Mouse (Mus musculus) lung, adult 2 months (tissue): ENCODE results near the gene Ptch1. TPM values are rescaled to one million over a fixed set of nuclear protein-coding genes. Genes with fewer than 3 reads are reported as not detected.

Experiments
- DNase-seq: peaks from one replicate; pipeline ENCODE4 v3.0.0; 2022
- H3K4me1 ChIP-seq: fragments of 200-500 bp; 2 replicates; pipeline ENCODE4 v1.6.1; 2011; ENCODE audit warnings: low read length; ENCODE audit not compliant: control insufficient read depth, insufficient read depth
- H3K4me3 ChIP-seq: fragments of 200-500 bp; replicated peaks from 2 replicates; pipeline ENCODE3; 2011; ENCODE audit warnings: low read depth, mild to moderate bottlenecking, control low read depth, low read length; ENCODE audit errors: extremely low read depth
- CTCF ChIP-seq: fragments of 200-500 bp; IDR thresholded peaks from 2 replicates; pipeline ENCODE4 v1.5.1; 2011; ENCODE audit warnings: mild to moderate bottlenecking, low read length, control low read depth; ENCODE audit not compliant: insufficient read depth
- POLR2A ChIP-seq: fragments of 200-500 bp; IDR thresholded peaks from 2 replicates; pipeline ENCODE4 v1.6.1; 2011; ENCODE audit warnings: low read depth, mild to moderate bottlenecking, control low read depth, low read length, borderline replicate concordance; ENCODE audit errors: extremely low read depth
- WGBS: fragments of 180-500 bp; shearing (Covaris S2); methylation state at CpG from one replicate; pipeline ENCODE4 v1.1.7; 2018; 5-methylcytosine and 5-hydroxymethylcytosine counted together
- polyA plus RNA-seq: library from polyadenylated mRNA; depleted of rRNA; stranded (reverse); fragments of >200 nt; gene quantifications from 2 replicates; pipeline ENCODE4 v1.2.3, GENCODE M21; 2012

Gene Ptch1
- polyA plus RNA-seq, 1 experiment: 41.4 TPM

DNA sequence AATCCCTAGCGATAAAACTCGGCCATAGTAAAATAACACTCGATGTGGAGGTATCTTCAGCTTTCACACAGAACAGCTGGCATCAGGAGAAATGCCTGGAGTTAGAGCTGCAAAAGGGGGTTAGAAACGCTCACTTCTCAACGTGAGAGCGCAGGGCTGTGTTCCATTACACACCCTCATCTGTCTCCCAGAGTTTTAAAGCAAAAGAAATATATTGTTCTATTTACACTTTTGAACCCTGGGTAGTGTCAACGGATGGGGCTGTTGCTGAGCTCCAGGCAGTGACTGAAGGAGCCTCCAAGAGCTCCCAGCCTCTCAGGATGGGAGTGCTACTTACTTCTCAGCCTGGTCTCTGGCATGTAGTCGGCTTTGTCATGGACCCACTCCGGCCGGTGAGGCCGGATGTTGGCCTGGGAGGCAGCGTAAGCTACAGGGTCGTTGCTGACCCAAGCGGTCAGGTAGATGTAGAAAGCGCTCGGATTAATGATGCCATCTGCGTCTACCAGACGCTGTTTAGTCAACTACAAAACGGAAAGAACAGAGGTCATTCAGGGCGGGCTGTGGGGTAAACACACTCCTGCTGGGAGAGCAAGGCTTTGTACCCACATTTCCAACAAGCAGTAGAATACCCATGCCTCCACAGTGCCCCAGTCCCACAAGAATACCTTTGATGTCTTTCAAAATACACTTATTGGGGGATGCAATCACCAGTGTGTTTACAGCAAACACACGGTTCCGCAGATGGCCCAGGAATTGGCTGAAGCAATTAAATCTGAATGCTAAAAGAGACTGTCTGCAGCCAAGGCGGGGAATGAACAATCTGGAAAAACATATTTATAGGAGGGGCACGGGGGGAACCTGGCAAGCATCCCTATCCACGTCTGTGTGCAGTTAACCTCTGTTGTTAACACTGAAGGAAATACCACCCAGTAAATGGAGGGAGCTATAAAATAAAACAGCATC, 48.5 kb downstream of the Ptch1 start:
- H3K4me1 ChIP-seq: peaks cover 8% of the 10 kb centered on the region
- DNase-seq: no peak
- 56% methylated on average over 25 of the region's 25 CpGs for WGBS
- H3K4me3 ChIP-seq: no peak overlapping the region
- no peak for TF ChIP-seq CTCF
- no peak for TF ChIP-seq POLR2A

DNA sequence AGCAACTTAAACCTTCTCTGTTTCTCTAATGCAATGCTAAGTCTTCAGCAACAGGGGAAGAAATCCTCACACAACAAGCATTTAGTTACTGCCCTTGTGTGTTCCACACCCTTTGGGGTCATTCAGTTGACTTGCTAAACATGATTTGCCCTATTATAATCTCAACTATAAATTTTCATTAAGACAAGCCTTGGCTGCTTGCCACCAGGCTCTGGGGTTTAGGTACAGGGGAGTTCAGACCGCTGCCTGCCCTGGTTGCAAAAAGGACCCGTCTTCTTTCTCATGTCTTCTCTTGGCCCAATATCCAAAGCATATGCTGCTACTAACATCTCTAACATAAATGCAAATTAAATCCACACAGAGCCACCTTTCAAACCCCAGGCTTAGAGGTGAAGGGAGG, 49.3 kb downstream of the Ptch1 start:
- Histone ChIP-seq H3K4me1 (peaks cover 8% of the 10 kb centered on the region), H3K4me3 (no peak overlapping the region)
- DNase-seq: no peak
- WGBS: 77% methylated on average over 2 of the region's 2 CpGs
- TF ChIP-seq CTCF (no peak), POLR2A (no peak)

DNA sequence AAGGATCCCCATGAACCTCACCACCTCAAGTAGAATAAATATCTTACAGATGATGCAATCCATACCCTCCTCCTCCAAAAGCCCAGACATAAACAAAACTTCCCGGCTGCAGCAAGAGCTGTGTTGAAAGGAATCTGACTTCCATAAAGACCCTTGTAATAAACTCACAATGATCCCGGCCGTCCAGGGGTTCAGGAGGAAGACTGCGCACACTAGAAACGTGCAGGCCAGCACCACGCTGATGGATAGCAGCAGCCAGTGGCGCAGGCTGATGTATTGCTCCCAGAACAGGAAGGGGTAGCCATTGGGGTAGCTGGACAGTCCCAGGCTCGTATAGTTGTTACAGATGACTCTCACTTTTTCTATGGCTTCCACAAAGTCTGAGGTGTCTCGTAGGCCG, 50.6 kb downstream of the Ptch1 start:
- DNase-seq: no peak
- peaks cover 2% of the 10 kb centered on the region; the same call in 1 of the 2 replicates for H3K4me1 ChIP-seq
- H3K4me3 ChIP-seq: no peak overlapping the region
- 43% methylated on average over 10 of the region's 10 CpGs for WGBS
- TF ChIP-seq CTCF: no peak
- no peak for TF ChIP-seq POLR2A

DNA sequence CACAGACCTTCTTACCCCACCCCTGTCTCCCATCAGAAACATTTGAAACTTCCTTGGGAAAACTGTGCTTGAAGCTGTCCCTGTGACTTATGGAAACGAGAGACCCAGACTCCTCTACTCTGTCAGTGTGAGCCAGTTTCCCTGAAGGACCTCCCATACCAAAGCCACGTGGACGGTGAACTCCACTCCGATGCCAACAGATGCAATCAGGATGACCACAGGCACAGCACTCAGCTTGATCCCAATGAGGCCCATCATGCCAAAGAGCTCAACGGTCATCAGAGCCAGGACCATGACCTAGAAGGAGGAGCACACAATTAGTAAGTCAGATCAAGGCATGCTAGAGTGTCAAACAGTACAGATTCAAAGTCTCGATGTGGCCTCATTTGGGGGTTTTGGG, 53.3 kb downstream of the Ptch1 start:
- TF ChIP-seq CTCF (no peak), POLR2A (no peak)

DNA sequence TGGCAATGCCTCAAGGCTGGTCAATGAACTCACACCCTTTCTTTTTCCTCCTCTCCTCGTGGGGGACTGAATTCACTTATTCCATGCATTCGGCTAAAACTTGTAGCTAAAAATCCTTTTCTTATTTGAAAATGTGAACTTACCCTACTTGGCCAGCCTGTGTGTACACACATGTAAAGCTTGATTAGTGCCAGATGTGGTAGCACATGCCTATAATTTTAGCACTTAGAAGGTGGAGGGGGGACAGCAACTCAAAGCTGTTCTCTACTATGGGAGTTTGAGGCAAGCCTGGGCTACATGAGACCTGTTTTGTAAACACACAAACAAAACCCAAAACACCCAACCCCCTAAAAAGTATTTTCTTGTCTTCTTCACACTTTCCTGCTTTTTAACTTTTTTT, 56.9 kb downstream of the Ptch1 start:
- no peaks in the 10 kb centered on the region; the same call in 1 of the 2 replicates for H3K4me1 ChIP-seq
- no peak for DNase-seq
- no peak for TF ChIP-seq POLR2A
- no peak for TF ChIP-seq CTCF
- WGBS: 66% methylated on average over 2 of the region's 2 CpGs
- no peak overlapping the region for H3K4me3 ChIP-seq

More for the DNA sequence above, 53.3 kb downstream of the Ptch1 start:
- WGBS: 77% methylated on average over 6 of the region's 6 CpGs
- Histone ChIP-seq H3K4me1 (no peaks in the 10 kb centered on the region), H3K4me3 (no peak overlapping the region)
- no peak for DNase-seq

DNA sequence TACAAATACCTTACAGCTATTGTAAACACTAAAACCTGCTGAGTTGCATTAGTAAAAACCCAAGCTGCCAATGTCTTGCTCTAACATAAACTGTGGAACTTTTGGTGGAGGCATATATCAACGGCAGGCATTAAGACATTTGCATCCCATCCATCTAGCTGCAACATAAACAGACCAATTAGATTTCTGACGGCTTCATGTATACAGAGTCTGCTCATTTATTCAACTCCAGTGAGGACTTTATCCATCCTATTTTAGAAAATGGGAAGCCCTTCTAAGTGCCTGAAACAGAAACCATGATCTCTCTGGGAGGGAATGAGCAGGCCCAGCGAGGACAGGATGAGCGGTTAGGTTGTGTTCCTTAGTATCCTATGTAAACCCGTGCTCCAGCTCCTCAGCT, 57.9 kb downstream of the Ptch1 start:
- DNase-seq: no peak
- WGBS: 56% methylated on average over 5 of the region's 5 CpGs
- no peaks in the 10 kb centered on the region; the same call in 1 of the 2 replicates for H3K4me1 ChIP-seq
- TF ChIP-seq CTCF: no peak
- TF ChIP-seq POLR2A: no peak
- H3K4me3 ChIP-seq: no peak overlapping the region

DNA sequence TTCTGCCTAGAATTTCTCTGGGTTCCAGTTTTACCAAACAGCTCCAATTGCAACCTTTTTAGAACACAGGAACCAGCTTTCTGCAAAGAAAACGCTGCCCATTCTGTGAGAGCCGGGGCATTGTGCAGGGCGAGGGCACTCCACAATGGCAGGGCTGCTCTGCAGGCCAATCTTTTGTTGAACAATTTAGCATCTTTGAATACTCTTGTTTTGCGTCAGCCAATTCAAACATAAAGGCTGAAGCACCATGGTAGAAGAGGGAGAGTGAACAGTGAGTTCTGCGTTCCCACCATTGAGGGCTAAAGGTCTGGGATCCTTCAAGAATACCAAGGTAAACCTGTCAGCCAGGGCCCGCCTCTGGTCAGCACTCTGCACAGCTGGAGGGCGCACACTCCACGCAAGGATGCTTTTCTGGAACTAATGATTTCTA, 58.5 kb downstream of the Ptch1 start:
- no peak for TF ChIP-seq CTCF
- TF ChIP-seq POLR2A: no peak
- DNase-seq: no peak
- H3K4me3 ChIP-seq: no peak overlapping the region
- H3K4me1 ChIP-seq: no peaks in the 10 kb centered on the region; the same call in 1 of the 2 replicates
- WGBS: 77% methylated on average over 8 of the region's 8 CpGs

DNA sequence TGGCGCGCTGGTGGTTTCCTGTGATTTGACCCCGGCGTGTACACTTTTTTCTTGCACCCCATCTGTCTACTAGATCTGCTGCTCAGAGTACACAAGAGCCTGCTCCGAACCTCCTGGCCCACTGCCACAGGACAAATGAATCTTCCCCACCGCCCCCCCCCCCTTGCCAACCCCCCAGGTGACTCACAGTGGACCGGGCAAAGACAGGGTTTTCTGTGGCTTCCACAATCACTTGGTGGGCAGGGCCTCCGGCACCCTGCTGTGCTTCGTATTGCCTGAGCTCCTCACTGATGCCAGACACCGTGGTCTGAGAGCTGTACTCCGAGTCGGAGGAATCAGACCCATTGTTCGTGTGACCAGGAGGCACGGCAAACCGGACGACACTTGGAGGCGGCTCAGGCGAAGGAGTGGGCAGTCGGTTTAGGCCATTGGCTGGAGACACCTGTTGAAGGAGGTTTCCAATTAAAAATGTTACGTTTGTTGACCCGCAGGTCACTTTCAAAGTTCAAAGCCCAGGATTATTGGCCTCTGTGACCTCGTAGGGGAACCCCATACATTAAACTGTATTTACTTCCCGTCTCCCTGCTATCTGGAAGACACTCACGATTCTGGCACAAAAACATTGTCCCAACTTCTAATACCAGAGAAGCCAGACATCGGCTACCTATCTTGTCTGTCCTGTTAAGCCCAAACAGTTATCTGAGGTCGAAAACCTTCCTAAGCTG, 59.9 kb downstream of the Ptch1 start:
- 62% methylated on average over 26 of the region's 26 CpGs for WGBS
- TF ChIP-seq POLR2A (no peak), CTCF (no peak)
- no peak for DNase-seq
- Histone ChIP-seq H3K4me3 (no peak overlapping the region), H3K4me1 (no peaks in the 10 kb centered on the region; the same call in 1 of the 2 replicates)

DNA sequence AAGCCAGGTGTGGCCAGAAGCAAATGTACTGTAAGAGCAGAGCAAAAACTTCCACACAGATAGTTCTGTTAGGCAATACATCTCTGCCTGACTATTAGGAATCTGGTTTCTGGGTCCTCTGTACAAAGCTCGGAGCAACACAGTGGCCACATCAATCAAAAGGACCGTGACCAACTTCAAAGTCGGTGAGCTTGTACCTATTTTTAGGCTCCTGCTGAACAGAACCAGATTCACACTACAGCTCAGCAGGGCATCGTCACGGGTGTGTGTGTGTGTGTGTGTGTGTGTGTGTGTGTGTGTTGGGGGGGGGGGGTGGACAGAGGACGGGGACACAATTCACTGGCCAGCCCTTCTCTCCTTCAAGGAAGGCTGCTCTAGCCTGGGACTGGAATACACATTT, 61.0 kb downstream of the Ptch1 start:
- no peaks in the 10 kb centered on the region; the same call in 1 of the 2 replicates for H3K4me1 ChIP-seq
- no peak for DNase-seq
- TF ChIP-seq POLR2A: no peak
- TF ChIP-seq CTCF: no peak
- H3K4me3 ChIP-seq: no peak overlapping the region
- WGBS: 52% methylated on average over 6 of the region's 6 CpGs
